Mouse (Mus musculus) intestine, embryonic 14.5 days (tissue): ENCODE measurements around the gene Gm43552. TPM values are rescaled to one million over a fixed set of nuclear protein-coding genes. Genes with fewer than 3 reads are reported as not detected.

ENCODE experiments used
- ATAC-seq: fragments of 200-750 bp; cut with Nextera tagmentation; replicated peaks from 2 replicates; pipeline ENCODE4 v1.8.0; 2017; ENCODE audit warnings: low read depth, moderate number of reproducible peaks, moderate TSS enrichment, moderate library complexity; ENCODE audit not compliant: low FRiP score, low TSS enrichment
- DNase-seq: peaks from one replicate; pipeline ENCODE4 v3.0.0-alpha.2; 2018; ENCODE audit warnings: low spot score
- H3K27ac ChIP-seq: fragments of 300-500 bp; sonication (generic); 2 replicates; pipeline ENCODE4 v1.5.1; 2014; ENCODE audit warnings: low read depth, mild to moderate bottlenecking, control low read depth
- H3K27me3 ChIP-seq: fragments of 300-500 bp; sonication (generic); replicated peaks from 2 replicates; pipeline ENCODE4 v1.6.1; 2014; ENCODE audit warnings: low read length, control low read depth; ENCODE audit not compliant: control insufficient read depth, insufficient read depth
- H3K36me3 ChIP-seq: fragments of 300-500 bp; sonication (generic); 2 replicates; pipeline ENCODE4 v1.6.1; 2014; ENCODE audit warnings: low read length, control low read depth; ENCODE audit not compliant: control insufficient read depth, insufficient read depth
- H3K4me1 ChIP-seq: fragments of 300-500 bp; sonication (generic); replicated peaks from 2 replicates; pipeline ENCODE4 v1.6.1; 2014; ENCODE audit warnings: low read length, control low read depth, mixed read lengths; ENCODE audit not compliant: control insufficient read depth, insufficient read depth
- H3K4me2 ChIP-seq: fragments of 300-500 bp; sonication (generic); 2 replicates; pipeline ENCODE4 v1.6.1; 2014; ENCODE audit warnings: low read length
- H3K4me3 ChIP-seq: fragments of 300-500 bp; sonication (generic); 2 replicates; pipeline ENCODE4 v1.5.1; 2014; ENCODE audit warnings: low read depth, low read length, control low read depth, mixed read lengths
- H3K9ac ChIP-seq: fragments of 300-500 bp; sonication (generic); 2 replicates; pipeline ENCODE4 v1.6.1; 2014; ENCODE audit warnings: mild to moderate bottlenecking, low read length
- H3K9me3 ChIP-seq: fragments of 300-500 bp; sonication (generic); 2 replicates; pipeline ENCODE4 v1.6.1; 2016; ENCODE audit warnings: low read length, control low read depth; ENCODE audit not compliant: control insufficient read depth
- WGBS: fragments of 180-500 bp; shearing (Covaris S2); extraction: QIAGEN DNeasy Blood & Tissue Kit; methylation state at CpG from one replicate; pipeline ENCODE4 v1.1.7; 2014; 5-methylcytosine and 5-hydroxymethylcytosine counted together
- polyA plus RNA-seq: library from polyadenylated mRNA; unstranded; fragments of >200 nt; fragmentation: Nextera tagmentation; extraction: Ambion mirVana; gene quantifications from 2 replicates; pipeline ENCODE4 v1.2.1, GENCODE M21; 2014

Gm43552 gene
- polyA plus RNA-seq, 1 experiment from 2014 or later: 2.4 TPM

DNA sequence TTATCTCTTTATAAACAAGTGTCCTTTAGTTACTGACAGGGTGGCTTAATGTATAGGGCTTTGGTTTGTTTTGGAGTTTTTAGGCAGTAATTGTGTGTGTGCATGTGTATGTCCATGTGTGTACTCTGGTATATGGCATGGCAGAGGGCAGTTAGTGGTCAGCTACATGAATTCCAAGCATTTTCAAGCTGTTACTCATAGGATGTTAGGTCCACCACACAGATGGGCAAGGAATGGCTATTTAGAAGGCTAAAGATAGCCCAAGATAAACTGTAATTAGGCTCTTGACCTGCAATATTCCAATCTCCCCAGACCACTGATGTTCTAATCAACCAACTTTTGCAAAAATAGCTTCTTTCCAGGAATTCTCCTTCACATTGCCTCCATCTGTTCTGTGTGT lies 54.6 kb downstream of the Gm43552 start:
- Histone ChIP-seq H3K9me3 (no peaks in the 10 kb centered on the region), H3K9ac (no peak overlapping the region), H3K27ac (no peak overlapping the region), H3K36me3 (no peaks in the 10 kb centered on the region), H3K4me2 (no peak overlapping the region), H3K4me3 (no peak overlapping the region), H3K27me3 (no peaks in the 10 kb centered on the region), H3K4me1 (peaks cover 14% of the 10 kb centered on the region)
- no peak for ATAC-seq
- DNase-seq: no peak

DNA sequence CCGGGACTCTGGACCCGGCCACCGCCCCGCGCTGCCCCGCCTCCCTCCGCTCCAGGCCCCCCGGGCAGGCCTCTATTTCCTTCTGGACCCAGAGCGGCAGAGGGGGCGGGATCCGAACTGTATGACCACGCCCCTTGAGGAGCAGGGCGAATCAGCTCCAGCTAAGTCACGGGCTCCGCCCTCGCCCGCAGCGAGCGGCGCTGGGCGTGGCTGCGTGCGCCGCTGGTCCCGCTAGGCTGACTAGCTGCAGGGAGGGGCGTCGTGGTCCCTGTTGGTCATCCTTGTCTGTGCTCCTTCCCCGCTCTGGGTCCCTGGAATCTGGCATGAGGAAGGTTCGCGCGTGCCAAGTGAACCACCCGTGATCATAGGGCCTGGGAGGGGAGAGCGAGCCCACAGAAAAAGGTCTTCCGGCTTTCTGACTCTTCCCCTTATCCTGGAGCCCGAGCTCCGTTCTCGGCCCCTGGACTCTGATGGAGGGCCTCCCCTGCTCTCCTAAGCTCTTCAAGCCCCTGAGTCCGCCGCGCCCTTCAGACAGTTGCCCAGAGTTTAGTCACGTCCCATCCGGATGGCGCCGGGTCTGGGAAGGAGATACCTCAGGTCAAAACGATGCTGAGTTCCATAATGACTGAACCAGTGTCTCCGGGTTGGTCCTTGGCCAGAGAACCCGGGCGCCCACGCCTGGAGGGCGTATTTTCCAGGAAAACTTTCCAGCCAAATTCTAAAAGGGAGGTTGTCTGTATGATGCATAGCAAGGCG lies 56.6 kb downstream of the Gm43552 start, which contains the start of gene Ugdh:
Gene Ugdh, minus strand, starts transcription at position 144 of the 756 bp plus-strand sequence.
- Histone ChIP-seq H3K9ac (peak within 1 kb of the TSS; percentile 78), H3K27ac (peak within 1 kb of the TSS; percentile 69), H3K4me3 (peak within 1 kb of the TSS; percentile 77), H3K9me3 (no peaks in the 10 kb centered on the region), H3K27me3 (no peaks in the 10 kb centered on the region), H3K4me2 (peak within 1 kb of the TSS; percentile 76), H3K4me1 (peaks cover 14% of the 10 kb centered on the region), H3K36me3 (no peaks in the 10 kb centered on the region)
- peak; percentile 94 for DNase-seq
- peak; percentile 97 for ATAC-seq
- WGBS: under 1% methylated on average over 51 of the region's 51 CpGs

DNA sequence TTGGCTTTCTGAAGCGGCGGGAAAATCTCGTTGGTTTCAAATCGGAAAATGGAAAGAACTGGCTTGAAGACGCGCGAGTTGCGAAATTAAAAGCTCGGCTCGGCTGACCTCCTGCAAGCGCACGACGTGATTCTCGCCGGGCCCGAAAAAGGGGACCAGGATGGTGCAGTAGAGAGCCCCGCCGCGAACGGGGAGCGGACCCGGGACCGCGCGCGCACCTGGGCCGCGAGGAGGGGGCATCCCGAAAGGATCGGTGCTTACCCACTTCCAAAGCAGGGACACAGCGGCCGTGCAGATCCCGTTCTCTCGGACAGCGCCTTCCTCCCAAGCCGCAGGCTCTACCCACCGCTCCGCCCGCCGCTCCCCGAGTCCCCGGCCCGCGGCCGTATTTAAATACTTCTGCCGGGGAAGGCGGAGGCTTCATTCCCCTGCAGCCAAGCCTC lies 57.2 kb downstream of the Gm43552 start:
- Histone ChIP-seq H3K4me2 (peak overlapping the region; percentile 76), H3K9me3 (no peaks in the 10 kb centered on the region), H3K36me3 (no peaks in the 10 kb centered on the region), H3K27me3 (no peaks in the 10 kb centered on the region), H3K4me1 (peaks cover 14% of the 10 kb centered on the region), H3K4me3 (peak overlapping the region; percentile 77), H3K27ac (peak overlapping the region; percentile 69), H3K9ac (peak overlapping the region; percentile 78)
- WGBS: under 1% methylated on average over 44 of the region's 47 CpGs
- ATAC-seq (no peak), DNase-seq (no peak)

DNA sequence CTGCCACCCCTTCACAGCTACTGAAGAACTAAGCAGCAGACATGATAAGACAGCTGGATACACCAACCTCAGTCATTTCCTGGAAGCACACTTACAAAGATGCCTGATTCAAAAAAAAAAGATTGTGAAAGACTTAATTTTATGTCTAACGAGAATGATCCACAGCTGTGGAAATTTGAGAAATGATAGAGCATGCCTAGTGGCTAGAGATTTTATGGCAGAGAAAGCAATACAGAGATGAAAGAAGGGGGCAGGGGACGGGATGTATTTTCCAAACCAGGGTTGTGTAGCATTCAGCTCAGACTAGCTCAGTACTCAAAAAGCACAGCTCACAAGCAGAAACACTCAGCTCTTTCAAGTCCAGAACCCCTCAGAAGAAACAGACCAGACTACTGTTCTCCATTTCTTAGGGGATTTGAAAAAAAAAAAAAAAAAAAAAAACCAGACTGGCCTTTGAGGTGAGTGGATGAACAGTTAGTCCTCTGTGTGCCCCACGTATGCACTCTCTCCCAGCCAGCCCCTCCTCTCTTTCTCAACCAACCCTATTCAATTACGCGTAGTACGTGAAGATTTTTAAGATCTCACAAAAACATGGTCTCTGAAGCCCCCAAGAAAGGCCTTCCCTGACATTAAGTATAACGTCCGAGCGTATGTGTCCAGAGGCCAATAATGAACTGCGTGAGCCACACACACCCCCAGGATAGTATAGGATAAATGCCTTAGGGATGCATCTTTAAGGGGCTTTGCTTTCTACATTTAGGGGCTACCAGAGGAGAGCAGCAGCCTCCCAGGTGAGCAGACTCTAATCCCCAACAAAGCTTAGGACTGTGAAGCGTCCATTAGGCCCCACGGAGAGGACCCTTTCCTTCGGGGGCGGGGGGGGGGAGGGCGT lies 57.9 kb downstream of the Gm43552 start:
- Histone ChIP-seq H3K27ac (peak overlapping the region; percentile 69), H3K27me3 (no peaks in the 10 kb centered on the region), H3K36me3 (no peaks in the 10 kb centered on the region), H3K9ac (peak overlapping the region; percentile 78), H3K9me3 (no peaks in the 10 kb centered on the region), H3K4me1 (peaks cover 14% of the 10 kb centered on the region), H3K4me2 (peak overlapping the region; percentile 76), H3K4me3 (peak overlapping the region; percentile 77)
- ATAC-seq (no peak), DNase-seq (no peak)
- WGBS: 5% methylated on average over 15 of the region's 15 CpGs

DNA sequence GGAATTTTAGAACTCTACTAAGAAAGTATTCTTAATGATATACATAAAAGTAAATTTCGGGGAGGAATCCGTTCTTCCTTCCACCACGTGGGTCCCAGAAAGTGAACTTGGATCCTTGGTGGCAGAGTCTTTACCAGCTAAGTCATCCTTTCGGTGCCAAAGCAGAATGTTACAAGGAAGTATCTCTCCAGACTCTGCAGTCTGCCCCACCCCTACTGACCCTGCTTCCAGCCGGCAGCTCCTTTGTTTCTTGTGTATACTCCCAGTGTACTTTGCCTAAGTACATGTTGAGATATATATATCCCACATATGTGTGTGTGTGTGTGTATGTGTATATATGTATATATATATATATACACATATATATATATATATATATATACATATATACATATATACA lies 63.2 kb downstream of the Gm43552 start:
- 79% methylated on average over 5 of the region's 5 CpGs for WGBS
- no peak for ATAC-seq
- Histone ChIP-seq H3K4me3 (no peak overlapping the region), H3K27ac (no peak overlapping the region), H3K9me3 (no peaks in the 10 kb centered on the region), H3K9ac (no peak overlapping the region), H3K27me3 (no peaks in the 10 kb centered on the region), H3K36me3 (peaks cover 21% of the 10 kb centered on the region), H3K4me2 (no peak overlapping the region), H3K4me1 (peaks cover 6% of the 10 kb centered on the region; the same call in 1 of the 2 replicates)
- DNase-seq: no peak

DNA sequence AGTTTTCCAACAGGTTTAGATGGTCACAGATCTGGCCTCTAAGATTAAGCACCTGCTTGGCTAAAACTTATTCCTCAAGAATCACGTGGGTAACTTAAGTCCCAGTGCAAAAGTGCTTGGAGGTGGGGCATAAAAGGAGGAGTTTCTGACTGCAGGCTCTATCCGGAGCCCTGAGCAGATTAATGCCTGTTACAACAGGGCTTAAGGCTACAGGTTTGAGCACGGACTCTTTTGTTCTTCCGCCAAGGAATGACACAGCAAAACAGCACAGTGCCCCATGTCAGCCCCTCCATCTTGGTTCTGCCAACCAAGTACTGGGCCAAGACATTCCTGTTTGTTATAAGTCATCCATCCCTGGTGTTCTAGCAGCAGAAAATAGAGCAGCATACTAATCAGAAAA lies 64.3 kb downstream of the Gm43552 start:
- no peak overlapping the region for H3K9ac ChIP-seq
- H3K27me3 ChIP-seq: no peaks in the 10 kb centered on the region
- no peaks in the 10 kb centered on the region for H3K9me3 ChIP-seq
- no peak overlapping the region for H3K27ac ChIP-seq
- no peak overlapping the region for H3K4me3 ChIP-seq
- H3K36me3 ChIP-seq: peaks cover 29% of the 10 kb centered on the region
- H3K4me1 ChIP-seq: no peaks in the 10 kb centered on the region
- WGBS: 48% methylated on average over 4 of the region's 4 CpGs
- ATAC-seq: no peak
- H3K4me2 ChIP-seq: no peak overlapping the region
- DNase-seq: no peak

DNA sequence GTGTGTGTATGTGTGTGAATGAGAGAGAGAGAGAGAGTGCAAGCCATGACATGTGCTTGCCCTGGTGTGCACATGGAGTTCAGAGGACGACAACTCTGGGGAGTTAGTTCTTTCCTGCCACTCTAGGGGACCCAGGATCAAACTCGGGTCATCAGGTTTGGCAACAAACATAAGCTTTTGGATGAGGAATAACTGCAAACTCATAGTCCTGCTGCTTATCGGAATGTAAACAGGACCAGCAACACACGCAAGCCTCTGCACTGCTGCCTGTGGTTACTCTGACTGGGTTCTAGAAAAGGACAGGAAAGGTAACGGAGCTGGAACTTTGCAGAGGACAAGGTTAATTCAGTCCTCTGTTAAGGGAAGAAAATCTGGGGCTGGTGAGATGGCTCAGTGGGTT lies 67.4 kb downstream of the Gm43552 start:
- Histone ChIP-seq H3K4me2 (no peak overlapping the region), H3K4me3 (no peak overlapping the region), H3K9ac (no peak overlapping the region), H3K27ac (no peak overlapping the region), H3K4me1 (no peaks in the 10 kb centered on the region), H3K9me3 (no peaks in the 10 kb centered on the region), H3K27me3 (no peaks in the 10 kb centered on the region), H3K36me3 (peaks cover 57% of the 10 kb centered on the region)
- ATAC-seq (no peak), DNase-seq (no peak)
- WGBS: 74% methylated on average over 5 of the region's 5 CpGs

DNA sequence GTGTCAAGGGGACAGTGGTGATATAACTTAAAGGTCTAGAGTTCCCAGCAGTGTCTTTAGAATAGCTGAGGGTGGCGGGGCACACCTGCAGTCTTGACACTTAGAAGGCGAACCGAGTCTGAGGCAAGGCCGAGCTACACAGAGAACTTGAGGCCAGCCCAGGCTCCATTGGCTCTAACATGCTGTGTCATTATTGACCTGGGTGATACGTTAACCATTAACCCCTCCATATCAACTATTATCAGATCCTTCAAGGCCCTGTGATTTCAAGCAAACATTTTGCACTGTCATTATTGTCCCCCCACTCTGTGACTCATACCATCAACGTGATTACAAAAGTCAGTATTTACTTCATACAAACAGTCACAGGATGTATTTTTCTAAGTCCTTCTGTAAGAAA lies 68.4 kb downstream of the Gm43552 start:
- no peak overlapping the region for H3K27ac ChIP-seq
- 75% methylated on average over 6 of the region's 6 CpGs for WGBS
- H3K9ac ChIP-seq: no peak overlapping the region
- H3K27me3 ChIP-seq: no peaks in the 10 kb centered on the region
- H3K4me1 ChIP-seq: no peaks in the 10 kb centered on the region
- no peak for DNase-seq
- ATAC-seq: peak; percentile 84
- H3K4me3 ChIP-seq: no peak overlapping the region
- H3K36me3 ChIP-seq: peaks cover 58% of the 10 kb centered on the region
- no peak overlapping the region for H3K4me2 ChIP-seq
- H3K9me3 ChIP-seq: no peaks in the 10 kb centered on the region
